Mouse (Mus musculus): ENCODE measurements around the gene Enox1. TPM values are rescaled to one million over a fixed set of nuclear protein-coding genes. Genes with fewer than 3 reads are reported as not detected.

The Enox1 gene
- polyA plus RNA-seq, 1 experiment from 2014 or later: 19.4 TPM

DNA sequence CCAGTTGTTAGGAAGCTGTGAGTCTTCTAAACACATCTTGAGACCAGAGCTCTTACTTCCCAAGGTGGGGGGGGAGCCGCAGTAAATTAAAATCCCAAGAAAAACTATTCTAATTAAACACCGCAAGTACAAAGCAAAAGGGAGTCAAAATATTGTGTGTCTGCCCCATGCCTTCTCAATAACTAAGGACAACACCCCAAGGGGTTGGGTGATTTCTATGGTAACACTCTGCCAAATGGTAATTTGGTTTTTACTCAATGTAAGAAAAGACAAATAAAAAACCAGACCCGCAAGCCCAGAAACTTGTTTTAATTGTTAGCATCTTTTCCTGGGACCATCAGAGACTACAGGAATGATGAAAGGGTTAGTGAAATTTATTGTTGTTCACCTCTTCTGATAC lies 220.9 kb downstream of the Enox1 start:
- Histone ChIP-seq H3K9me3 (no peaks in the 10 kb centered on the region), H3K4me1 (no peaks in the 10 kb centered on the region; the same call in 1 of the 2 replicates), H3K9ac (no peak overlapping the region), H3K4me3 (no peak overlapping the region), H3K36me3 (no peaks in the 10 kb centered on the region), H3K4me2 (no peak overlapping the region), H3K27ac (no peak overlapping the region), H3K27me3 (peaks cover 4% of the 10 kb centered on the region; the same call in 1 of the 2 replicates)
- ATAC-seq (ENCODE audit: insufficient number of reproducible peaks, low FRiP score, low TSS enrichment, low read depth): no peak
- WGBS: 28% methylated on average over 3 of the region's 3 CpGs

DNA sequence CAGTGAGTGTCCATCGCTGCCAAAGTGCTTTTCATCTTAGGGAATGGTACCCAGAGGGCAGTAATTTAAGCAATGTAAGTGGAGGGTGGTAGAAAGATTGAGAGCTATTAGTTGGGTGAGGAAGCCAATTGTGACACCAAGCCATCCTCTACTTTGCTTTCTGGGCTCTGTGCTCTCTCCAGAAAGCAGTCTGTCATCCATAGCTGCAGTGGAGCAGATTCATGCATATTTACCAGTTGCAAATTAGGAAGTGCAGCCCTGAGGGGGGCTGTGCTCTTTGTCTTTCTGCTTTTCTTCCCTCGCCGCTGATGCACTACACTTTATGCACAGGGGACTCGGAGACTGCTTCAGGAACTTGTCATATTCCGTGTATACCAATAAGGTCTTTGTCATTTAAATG lies 221.3 kb downstream of the Enox1 start:
- Histone ChIP-seq H3K4me3 (no peak overlapping the region), H3K4me2 (no peak overlapping the region), H3K27ac (no peak overlapping the region), H3K9me3 (no peaks in the 10 kb centered on the region), H3K27me3 (peaks cover 4% of the 10 kb centered on the region; the same call in 1 of the 2 replicates), H3K4me1 (no peaks in the 10 kb centered on the region; the same call in 1 of the 2 replicates), H3K36me3 (no peaks in the 10 kb centered on the region), H3K9ac (no peak overlapping the region)
- WGBS: 40% methylated on average over 5 of the region's 5 CpGs
- no peak for ATAC-seq (ENCODE audit: insufficient number of reproducible peaks, low FRiP score, low TSS enrichment, low read depth)

DNA sequence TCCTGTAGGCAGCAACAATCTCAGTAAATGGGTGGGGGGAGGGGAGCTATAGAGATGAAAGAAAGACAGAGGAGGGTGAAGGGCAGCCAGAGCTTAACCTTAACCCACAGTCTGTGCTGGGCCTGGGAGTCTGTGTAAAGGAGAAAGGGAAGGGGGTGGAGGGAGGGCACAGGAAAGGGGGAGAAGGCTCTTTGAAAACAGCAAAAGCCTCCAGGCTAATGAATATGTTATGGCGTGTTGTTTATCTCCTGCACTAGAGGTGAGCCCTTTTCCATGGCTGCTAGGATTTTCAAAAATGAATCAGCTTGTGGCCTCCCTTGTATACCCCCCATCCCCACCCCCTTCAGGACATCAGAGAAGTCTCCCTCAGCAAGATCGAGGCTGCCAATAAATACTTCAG lies 225.0 kb downstream of the Enox1 start:
- Histone ChIP-seq H3K36me3 (no peaks in the 10 kb centered on the region), H3K27ac (no peak overlapping the region), H3K27me3 (0 out of 2 replicates have a peak, but pooled peaks cover under 1% of the 10 kb centered on the region), H3K9ac (no peak overlapping the region), H3K4me1 (no peaks in the 10 kb centered on the region), H3K9me3 (no peaks in the 10 kb centered on the region), H3K4me3 (no peak overlapping the region), H3K4me2 (no peak overlapping the region)
- WGBS: 13% methylated on average over 2 of the region's 2 CpGs
- no peak for ATAC-seq (ENCODE audit: insufficient number of reproducible peaks, low FRiP score, low TSS enrichment, low read depth)

DNA sequence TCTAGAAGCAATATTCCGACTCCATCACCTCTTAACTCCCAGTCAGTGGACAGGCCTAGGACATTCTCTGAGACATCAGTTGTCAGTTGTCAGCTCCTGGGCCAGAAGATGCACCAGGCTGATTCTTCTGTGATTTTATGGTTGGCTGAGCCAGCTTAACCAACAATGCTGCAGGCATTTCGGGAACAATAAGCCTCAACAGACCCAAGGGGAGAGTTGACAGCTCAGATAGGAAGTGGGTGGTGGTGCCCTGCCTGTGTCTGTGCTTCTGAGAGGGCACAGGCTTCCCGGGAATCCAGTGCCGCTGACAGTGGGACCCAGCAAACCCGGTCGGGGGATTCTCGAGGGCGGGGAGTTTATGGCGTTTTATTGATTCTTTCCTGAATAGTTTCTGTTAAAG lies 229.1 kb downstream of the Enox1 start:
- no peaks in the 10 kb centered on the region for H3K4me1 ChIP-seq
- H3K4me3 ChIP-seq: no peak overlapping the region
- H3K27ac ChIP-seq: no peak overlapping the region
- H3K27me3 ChIP-seq: no peaks in the 10 kb centered on the region
- no peak overlapping the region for H3K4me2 ChIP-seq
- WGBS: 54% methylated on average over 9 of the region's 9 CpGs
- no peaks in the 10 kb centered on the region for H3K9me3 ChIP-seq
- ATAC-seq (ENCODE audit: insufficient number of reproducible peaks, low FRiP score, low TSS enrichment, low read depth): no peak
- H3K9ac ChIP-seq: no peak overlapping the region
- no peaks in the 10 kb centered on the region for H3K36me3 ChIP-seq

DNA sequence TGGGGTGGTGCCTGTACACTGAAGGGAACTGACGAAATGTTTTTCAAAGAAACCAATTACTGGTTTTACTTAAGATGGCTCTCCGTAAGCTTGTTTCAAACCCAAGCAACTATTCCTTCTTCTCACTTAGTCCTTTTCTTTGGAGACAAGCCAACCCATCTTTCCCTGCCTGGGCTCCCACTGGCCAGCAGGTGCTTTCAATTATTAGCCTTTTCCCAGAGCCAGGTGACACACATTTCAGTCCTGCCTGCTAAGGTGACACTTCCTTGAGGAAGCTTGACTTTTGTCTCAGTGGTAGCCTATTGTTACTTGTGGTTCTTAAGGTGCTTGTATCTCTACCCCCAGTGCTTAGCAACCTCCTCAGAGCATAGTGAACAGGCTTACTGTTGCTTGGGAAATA lies 231.3 kb downstream of the Enox1 start:
- Histone ChIP-seq H3K9ac (no peak overlapping the region), H3K4me3 (no peak overlapping the region), H3K27ac (no peak overlapping the region), H3K9me3 (no peaks in the 10 kb centered on the region), H3K4me2 (no peak overlapping the region), H3K27me3 (no peaks in the 10 kb centered on the region), H3K36me3 (no peaks in the 10 kb centered on the region), H3K4me1 (no peaks in the 10 kb centered on the region)
- WGBS: 65% methylated on average over 2 of the region's 2 CpGs
- no peak for ATAC-seq (ENCODE audit: insufficient number of reproducible peaks, low FRiP score, low TSS enrichment, low read depth)

DNA sequence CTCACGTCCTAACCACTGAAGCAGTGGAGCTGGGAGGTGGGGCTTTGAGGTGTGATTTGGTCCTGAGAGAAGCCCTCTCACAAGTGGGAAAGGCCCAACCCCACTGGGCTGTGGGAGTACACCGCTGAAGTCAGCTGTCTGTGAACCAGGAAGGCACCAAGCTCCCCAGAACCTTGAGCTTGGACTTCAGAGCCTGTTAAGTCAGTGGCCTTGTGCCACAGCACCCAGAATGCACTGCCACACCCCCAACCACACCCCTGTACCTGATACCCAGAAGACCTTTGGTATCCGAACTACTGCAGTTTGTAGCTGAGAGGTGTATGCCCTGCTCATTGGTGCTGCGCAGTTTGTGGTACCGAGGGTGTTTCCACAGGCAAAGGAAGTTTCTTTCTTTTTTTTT lies 232.7 kb downstream of the Enox1 start:
- Histone ChIP-seq H3K9me3 (no peaks in the 10 kb centered on the region), H3K4me2 (no peak overlapping the region), H3K27ac (no peak overlapping the region), H3K27me3 (no peaks in the 10 kb centered on the region), H3K4me3 (no peak overlapping the region), H3K9ac (no peak overlapping the region), H3K4me1 (no peaks in the 10 kb centered on the region), H3K36me3 (no peaks in the 10 kb centered on the region)
- no peak for ATAC-seq (ENCODE audit: insufficient number of reproducible peaks, low FRiP score, low TSS enrichment, low read depth)
- 80% methylated on average over 5 of the region's 5 CpGs for WGBS

DNA sequence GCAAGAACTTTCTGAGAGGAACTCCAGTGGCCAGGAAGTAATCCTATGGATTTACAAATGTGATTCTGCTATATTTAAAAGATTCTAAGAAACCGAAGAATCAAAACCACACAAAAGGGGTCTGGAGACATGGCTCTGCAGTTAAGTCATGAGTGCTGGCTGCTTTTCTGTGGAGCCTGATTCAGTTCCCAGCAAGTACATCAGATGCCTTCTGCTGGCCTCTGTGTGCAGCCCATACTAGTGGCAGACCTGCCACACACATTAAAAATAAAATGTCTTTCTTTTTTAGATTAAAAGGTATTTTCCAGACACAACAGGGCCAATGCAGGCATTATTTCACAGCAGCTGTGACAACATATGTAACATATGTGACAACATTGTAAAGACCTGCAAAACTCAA lies 235.9 kb downstream of the Enox1 start:
- 0 out of 2 replicates have a peak, but pooled peaks cover 4% of the 10 kb centered on the region for H3K4me1 ChIP-seq
- no peak for ATAC-seq (ENCODE audit: insufficient number of reproducible peaks, low FRiP score, low TSS enrichment, low read depth)
- H3K4me2 ChIP-seq: no peak overlapping the region
- no peak overlapping the region for H3K9ac ChIP-seq
- H3K36me3 ChIP-seq: no peaks in the 10 kb centered on the region
- H3K4me3 ChIP-seq: no peak overlapping the region
- WGBS: 62% methylated on average over 1 of the region's 1 CpGs
- H3K27me3 ChIP-seq: no peaks in the 10 kb centered on the region
- no peak overlapping the region for H3K27ac ChIP-seq
- H3K9me3 ChIP-seq: no peaks in the 10 kb centered on the region

DNA sequence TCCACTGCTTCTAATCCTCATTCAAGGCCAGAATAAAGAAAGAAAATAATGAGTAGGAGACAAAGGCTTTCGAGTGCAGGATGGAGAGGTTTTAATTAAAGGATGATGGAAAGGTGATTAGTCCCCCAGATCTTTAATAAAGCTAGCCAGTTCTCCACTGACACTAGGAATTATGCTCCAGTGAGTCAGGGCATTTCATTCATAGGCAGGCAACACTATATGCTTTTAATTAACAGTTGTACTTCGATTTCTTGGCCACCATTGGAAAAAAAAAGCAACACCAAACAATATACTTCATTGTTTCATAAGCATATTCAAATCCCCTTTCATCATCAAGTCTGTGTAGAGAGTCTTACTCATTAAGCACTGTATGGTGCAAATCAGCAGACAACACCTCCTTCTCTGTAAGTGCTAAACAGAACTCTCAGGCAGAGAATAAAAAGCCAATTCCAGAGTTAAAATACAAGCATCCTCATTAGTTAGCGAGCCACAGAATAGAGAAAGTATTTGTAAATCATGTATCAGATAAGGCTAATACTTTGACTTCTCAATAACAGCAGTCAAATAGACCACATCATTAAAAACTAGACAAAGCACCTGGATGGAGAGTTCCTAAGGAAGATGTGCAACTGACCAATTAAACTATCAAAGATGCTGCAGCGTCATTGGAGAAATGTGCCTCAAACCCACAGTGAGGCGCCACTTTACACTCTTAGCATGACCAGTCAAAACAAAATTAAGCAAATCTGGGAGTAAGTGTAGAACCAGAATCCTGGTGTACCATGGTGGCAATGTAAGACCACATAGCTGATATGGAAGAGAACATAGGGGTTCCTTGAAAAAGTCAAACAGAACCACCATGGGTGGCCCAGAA lies 249.9 kb downstream of the Enox1 start:
- no peak for ATAC-seq (ENCODE audit: insufficient number of reproducible peaks, low FRiP score, low TSS enrichment, low read depth)
- H3K36me3 ChIP-seq: no peaks in the 10 kb centered on the region
- no peak overlapping the region for H3K27ac ChIP-seq
- H3K4me2 ChIP-seq: no peak overlapping the region
- no peaks in the 10 kb centered on the region for H3K4me1 ChIP-seq
- 71% methylated on average over 5 of the region's 5 CpGs for WGBS
- H3K9ac ChIP-seq: no peak overlapping the region
- H3K4me3 ChIP-seq: no peak overlapping the region
- H3K9me3 ChIP-seq: no peaks in the 10 kb centered on the region
- H3K27me3 ChIP-seq: no peaks in the 10 kb centered on the region

DNA sequence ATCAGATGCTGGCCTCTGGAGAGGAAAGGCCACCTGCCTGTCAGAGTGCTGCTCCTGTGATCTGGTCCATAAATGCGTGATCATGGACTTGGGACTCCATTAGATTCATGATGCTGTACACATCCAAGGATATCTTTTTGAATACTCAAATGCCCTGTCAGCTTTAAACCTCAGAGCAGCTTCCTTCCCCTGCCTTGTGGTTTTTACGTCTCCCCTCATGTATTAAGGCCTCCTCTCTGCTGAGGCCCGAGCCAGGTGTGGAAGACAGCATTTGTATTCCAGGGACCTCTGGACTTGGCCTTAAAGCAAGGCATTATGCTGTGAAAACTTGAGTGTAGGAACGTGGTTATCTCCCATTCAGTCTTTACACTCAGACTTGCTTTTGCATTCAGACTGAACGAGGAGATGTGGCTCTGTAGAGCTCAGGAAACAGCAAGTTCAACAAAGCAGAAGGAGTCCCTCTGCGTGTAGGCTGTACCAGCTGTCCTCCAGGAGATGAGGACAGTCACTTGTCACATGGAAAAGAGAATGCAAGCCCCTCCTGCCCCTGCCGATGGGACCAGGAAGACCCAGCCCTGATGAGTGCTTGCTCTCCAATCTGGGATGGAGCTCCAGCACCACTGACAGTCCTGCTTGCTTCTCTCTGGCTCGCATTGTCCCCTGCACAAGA lies 252.8 kb downstream of the Enox1 start:
- Histone ChIP-seq H3K4me2 (no peak overlapping the region), H3K36me3 (no peaks in the 10 kb centered on the region), H3K9me3 (no peaks in the 10 kb centered on the region), H3K4me3 (no peak overlapping the region), H3K27ac (no peak overlapping the region), H3K4me1 (no peaks in the 10 kb centered on the region), H3K9ac (no peak overlapping the region), H3K27me3 (no peaks in the 10 kb centered on the region)
- WGBS: 83% methylated on average over 8 of the region's 8 CpGs
- ATAC-seq (ENCODE audit: insufficient number of reproducible peaks, low FRiP score, low TSS enrichment, low read depth): no peak

DNA sequence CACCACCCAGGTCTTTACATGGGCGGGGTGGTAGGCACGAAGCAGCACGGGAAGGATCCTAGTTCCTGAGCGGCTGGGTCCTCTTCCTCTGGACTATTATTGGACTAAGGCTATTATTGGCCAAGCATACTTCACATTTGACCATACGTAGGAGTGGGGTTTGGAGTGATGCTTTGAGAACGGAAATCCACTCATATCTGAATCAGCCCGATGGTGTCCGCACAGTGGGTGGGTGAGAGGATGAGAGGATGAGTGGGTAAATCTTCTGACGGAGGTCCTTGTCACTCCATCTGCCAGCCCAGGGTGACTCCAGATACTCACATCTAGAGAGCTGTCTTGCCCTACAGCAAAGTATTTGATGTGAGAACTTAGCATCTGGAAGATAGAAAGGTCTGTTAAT lies 253.8 kb downstream of the Enox1 start:
- H3K4me3 ChIP-seq: no peak overlapping the region
- no peaks in the 10 kb centered on the region for H3K27me3 ChIP-seq
- no peak overlapping the region for H3K9ac ChIP-seq
- no peaks in the 10 kb centered on the region for H3K4me1 ChIP-seq
- no peak overlapping the region for H3K27ac ChIP-seq
- H3K9me3 ChIP-seq: no peaks in the 10 kb centered on the region
- H3K36me3 ChIP-seq: no peaks in the 10 kb centered on the region
- WGBS: 91% methylated on average over 9 of the region's 9 CpGs
- no peak for ATAC-seq (ENCODE audit: insufficient number of reproducible peaks, low FRiP score, low TSS enrichment, low read depth)
- H3K4me2 ChIP-seq: no peak overlapping the region

DNA sequence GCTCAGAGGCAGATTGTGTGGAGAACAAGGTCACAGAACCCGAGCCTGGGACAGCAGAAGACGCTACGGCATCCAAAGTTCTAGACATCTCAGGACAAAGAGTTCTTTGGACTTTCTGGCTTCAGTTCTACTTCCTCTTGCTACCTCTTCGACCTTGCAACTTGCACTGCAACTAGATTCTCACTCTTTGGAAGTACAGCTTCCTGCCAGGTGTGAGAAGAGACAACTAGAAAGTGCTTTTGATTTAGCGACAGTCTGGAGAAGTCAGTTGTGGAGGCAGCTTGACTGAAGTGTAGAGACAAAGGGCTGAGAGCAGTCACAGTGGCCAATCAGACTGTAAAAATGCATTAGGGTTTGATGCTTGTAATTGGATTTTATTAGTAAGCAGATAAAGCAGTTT lies 256.5 kb downstream of the Enox1 start:
- H3K4me1 ChIP-seq: no peaks in the 10 kb centered on the region
- H3K9ac ChIP-seq: no peak overlapping the region
- no peaks in the 10 kb centered on the region for H3K27me3 ChIP-seq
- WGBS: 81% methylated on average over 5 of the region's 5 CpGs
- no peak overlapping the region for H3K27ac ChIP-seq
- no peak overlapping the region for H3K4me2 ChIP-seq
- no peaks in the 10 kb centered on the region for H3K36me3 ChIP-seq
- H3K4me3 ChIP-seq: no peak overlapping the region
- H3K9me3 ChIP-seq: no peaks in the 10 kb centered on the region
- no peak for ATAC-seq (ENCODE audit: insufficient number of reproducible peaks, low FRiP score, low TSS enrichment, low read depth)

DNA sequence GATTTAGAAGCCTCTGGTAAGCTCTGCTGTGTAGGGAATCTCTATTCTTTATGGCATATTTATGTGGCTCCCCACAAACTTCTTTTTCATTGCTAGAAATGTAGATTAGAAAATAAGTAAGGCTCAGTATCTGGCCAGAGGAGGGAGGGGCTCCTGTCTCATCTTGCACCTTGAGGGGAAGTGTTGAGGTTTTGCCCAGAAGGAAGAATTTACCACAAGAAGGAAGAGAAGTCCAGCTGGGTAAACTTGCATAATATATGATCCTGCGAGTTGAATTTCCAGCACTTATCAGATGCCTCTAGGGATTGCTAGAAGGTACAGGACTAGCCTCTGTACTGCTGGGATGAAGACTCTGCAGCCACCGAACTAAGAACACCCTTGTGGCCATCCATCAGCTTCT lies 259.8 kb downstream of the Enox1 start:
- no peaks in the 10 kb centered on the region for H3K4me1 ChIP-seq
- no peak overlapping the region for H3K9ac ChIP-seq
- no peak overlapping the region for H3K4me3 ChIP-seq
- H3K36me3 ChIP-seq: no peaks in the 10 kb centered on the region
- H3K4me2 ChIP-seq: no peak overlapping the region
- no peak for ATAC-seq (ENCODE audit: insufficient number of reproducible peaks, low FRiP score, low TSS enrichment, low read depth)
- no peak overlapping the region for H3K27ac ChIP-seq
- no peaks in the 10 kb centered on the region for H3K27me3 ChIP-seq
- 62% methylated on average over 2 of the region's 2 CpGs for WGBS
- no peaks in the 10 kb centered on the region for H3K9me3 ChIP-seq

All from limb, embryonic 15.5 days (tissue).